Mouse (Mus musculus): ENCODE measurements around the gene Map3k6. TPM values are rescaled to one million over a fixed set of nuclear protein-coding genes. Genes with fewer than 3 reads are reported as not detected.

Map3k6 gene
- total RNA-seq (2021) = 1 to 10 TPM; 4.7 to 5.3 TPM

DNA sequence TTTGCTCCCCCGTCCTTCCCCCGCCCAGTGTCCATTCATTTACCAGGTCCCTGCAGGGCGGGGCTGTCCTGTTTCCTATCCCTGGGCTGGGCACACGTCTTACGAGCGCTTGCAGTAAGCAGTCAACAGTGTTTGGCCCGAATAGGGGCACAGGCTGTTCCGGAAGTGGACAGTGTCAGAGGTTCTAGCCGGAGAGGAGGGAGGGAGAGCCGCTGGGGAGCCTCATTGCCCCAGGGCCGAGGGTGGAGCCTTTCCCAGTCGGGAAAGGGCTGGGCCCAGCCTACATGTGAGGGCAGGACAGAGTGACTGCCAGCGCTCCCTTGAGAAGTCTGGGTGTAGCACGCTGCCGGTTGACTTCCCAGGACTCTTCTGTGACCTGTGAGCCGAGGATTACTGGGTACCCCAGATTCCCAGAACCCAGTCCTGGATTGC is at the start of gene Map3k6:
TSS of gene Map3k6 (plus strand) at position 329 of the 432 bp plus-strand sequence.
- intact Hi-C loops (cut with DNase I) = loop anchor here (2.0 kb wide), 1 partner anchor 36 kb away; the partner anchor contains the start of gene Tmem222

DNA sequence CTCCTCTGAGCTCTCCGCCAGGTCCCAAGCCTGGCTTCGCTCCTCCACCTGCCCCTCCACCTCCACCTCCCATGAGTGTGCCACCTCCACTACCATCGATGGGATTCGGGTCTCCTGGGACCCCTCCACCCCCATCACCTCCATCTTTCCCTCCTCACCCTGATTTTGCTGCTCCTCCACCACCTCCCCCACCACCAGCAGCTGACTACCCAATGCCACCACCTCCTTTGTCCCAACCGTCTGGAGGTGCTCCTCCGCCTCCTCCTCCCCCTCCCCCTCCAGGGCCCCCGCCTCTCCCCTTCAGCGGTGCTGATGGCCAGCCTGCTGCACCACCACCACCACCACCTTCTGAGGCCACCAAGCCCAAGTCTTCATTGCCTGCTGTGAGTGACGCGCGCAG is 46.1 kb upstream of the Map3k6 start:
- intact Hi-C loops (cut with DNase I) = no loop called here
- DNase-seq (ENCODE audit: low spot score in 2 of 2) = no peak

More for the DNA sequence above, at the start of gene Map3k6:
- no peak for DNase-seq (ENCODE audit: low spot score in 2 of 2)

DNA sequence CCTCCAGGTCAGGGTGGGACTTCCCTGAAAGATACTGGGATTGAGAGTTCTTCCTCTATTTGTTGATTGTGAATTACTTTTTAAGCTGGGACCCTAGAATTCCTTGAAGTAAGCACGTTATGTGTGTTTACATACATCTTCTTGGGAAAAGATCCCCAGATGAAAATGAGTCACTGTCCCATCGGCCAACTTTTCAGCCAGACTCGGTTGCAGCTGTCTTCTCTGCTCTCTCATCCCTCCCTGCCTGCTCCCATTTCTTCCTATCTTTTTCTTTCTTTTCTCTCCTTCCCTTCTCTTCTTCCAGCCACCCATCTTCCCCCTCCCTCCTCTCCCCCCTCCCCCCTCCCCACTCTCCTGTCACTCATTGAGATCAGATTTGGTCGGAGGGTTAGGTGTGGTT is 45.6 kb upstream of the Map3k6 start:
- intact Hi-C loops (cut with DNase I) = no loop called here
- DNase-seq (ENCODE audit: low spot score in 2 of 2) = no peak

DNA sequence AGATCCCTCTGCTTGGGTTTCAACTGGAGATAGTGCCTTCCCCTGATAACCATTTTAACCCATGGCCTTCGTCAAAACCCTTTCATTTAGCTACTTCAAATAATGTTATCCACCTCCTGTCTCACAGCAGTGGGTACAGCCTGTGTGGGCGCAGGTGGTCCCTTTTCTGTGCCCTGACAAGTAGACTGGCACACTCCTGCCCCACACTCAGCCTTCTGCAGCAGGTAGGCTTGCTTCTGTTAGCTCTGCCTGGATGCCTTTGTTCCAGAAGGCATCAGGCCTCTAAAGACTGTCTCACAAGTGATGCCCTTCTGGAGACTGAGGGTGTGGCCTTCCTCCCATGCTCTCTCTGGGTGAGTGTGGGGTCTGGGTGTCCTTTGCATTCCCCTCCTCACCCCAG is 44.5 kb upstream of the Map3k6 start:
- no peak for DNase-seq (ENCODE audit: low spot score in 2 of 2)
- intact Hi-C loops (cut with DNase I) = no loop called here

DNA sequence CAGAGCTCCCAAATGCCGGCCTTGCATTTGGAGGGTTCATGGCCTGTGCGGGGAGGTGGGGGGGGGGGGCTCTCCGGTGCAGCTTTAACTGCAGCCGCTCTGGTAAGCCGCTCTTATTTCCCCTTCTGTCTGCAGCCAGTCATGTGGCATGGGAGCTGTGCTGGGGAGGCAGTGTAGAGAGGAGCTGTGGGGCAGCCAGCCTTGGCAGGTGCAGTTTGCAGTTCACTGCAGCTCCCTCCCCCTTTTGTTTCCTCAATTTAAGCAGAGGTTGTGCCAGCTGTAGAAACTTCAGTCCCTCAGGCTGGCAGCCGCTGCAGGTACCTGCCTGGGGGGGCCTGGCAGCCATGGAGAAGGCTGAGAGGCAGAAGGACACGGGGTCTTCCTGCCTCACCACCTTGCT is 43.8 kb upstream of the Map3k6 start:
- no peak for DNase-seq (ENCODE audit: low spot score in 2 of 2)
- intact Hi-C loops (cut with DNase I) = no loop called here

DNA sequence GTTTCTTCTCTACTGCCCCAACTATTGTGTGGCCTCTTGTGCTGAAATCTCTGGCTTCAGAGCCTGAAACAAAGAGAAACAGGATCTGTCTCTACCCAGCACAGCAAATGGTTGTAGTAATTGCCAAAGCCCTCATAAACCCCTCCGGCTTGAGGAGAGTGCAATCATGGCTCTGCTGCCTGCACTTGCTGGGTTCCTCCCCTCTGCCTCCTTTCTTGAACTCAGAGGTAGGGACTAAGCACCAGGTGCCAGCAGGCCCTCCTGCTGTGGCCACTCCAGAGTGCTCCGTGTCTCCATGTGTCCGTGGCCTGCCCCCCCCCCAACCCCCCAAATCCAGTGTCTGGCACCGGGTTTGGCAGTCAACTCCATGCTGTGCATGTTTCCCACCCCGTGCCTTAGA is 43.3 kb upstream of the Map3k6 start:
- intact Hi-C loops (cut with DNase I) = no loop called here

DNA sequence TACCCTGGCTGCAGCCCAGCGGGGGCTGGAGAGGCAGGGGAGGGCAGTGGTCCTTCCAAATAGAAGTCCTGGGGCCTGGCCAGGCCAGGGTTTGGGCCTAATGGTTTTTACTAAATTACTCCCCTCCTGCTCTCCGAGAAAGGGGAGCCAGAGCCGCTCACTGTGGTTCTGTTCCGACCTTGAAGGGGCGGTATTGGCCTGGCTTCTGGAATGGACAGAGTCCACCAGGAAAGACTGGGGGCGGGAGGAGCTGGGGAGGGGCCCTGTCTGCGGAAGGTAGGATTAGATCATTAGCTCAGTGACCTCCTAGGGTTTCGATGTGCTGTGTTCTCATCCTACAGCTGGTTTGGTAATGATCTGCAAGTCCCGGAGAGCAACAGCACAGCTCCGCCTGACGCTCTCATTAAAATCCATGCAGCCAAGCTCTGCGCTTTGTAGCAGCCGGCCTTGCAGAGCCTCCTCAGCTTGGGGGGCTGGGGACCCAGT is 42.8 kb upstream of the Map3k6 start:
- intact Hi-C loops (cut with DNase I) = no loop called here
- DNase-seq (ENCODE audit: low spot score in 2 of 2) = no peak

More for the DNA sequence above, 43.3 kb upstream of the Map3k6 start:
- no peak for DNase-seq (ENCODE audit: low spot score in 2 of 2)

DNA sequence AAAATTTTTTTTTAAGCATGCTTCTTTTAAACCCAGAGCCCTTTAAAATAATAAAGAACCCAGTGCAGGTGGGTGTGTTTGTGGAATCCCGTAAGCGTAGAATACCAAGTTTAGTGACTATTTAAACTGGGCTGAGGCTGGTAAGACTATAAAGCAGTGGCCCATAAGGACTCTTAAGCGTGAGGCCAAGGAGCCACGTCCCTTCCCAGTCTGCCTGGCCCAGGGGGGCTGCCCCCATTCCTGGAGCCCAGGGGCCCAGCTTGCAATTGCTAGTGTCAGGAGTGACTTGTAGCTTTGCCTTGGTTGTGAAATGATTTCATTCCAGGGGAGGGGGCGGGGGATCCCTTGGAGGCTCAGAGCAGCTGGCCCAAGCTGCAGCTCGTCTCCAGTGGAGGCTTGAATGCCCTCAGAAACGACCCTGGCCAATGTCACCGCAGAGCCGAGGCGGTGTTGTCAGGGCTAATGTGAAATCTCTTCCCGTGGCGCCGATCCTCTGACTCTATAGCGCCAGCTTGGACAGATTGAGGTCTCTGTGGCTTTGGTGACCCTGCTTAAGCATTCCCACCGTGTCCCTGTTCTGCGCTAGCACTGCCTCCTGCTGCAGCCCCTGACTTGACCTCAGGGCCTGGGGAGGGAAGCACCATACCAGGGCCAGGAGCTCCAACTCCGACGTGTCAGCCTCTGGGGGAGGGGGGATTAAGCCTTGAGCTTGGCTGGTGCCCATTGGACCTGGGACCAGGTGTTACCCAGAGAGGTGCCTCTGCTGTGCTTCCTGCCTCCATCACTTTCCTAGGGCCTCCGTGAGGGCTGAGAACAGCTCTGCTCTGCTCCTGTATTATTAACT is 42.1 kb upstream of the Map3k6 start:
- intact Hi-C loops (cut with DNase I) = no loop called here

DNA sequence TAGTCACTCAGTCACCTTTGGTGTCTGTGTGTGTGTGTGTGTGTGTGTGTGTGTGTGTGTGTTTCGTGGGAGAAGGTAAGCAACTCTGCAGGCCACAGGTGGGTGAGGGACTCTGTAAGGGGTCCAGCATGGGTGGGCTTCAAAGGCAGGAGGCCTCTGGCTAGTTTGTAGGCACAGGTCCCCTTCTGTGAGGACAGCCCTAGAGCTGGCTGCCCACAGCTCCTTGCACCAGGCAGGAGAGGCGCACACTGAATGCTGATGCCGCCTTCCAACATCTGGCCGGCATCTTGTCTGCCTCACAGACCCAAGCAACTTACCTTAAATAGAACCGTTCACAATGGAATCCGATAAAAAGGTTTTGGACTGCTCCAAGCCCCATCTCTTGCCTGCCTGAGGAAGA is 40.9 kb upstream of the Map3k6 start:
- intact Hi-C loops (cut with DNase I) = loop anchor here (2.0 kb wide), 1 partner anchor 69 kb away; the partner anchor contains the start of gene Wasf2

More for the DNA sequence above, 42.1 kb upstream of the Map3k6 start:
- DNase-seq (ENCODE audit: low spot score in 2 of 2) = no peak

DNA sequence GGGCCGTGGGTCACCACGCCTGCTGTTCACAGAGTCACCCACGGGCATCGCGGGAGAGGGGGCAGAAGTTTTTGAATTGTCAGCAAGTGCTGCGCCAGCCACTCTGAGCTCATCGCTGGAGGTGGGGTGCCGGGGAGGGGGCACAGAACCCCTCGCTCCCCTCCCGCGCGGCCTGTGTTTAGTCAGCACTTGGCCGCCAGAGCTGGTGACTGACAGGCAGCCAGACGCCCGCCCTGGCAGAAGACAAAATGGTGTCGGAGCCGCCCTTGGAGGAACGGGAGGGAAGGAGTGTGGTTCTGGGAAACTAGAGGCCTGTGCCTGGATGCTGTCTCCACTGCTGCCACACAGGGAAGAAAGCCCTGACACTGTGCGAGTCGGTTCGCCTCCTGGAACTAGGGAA is 40.3 kb upstream of the Map3k6 start:
- intact Hi-C loops (cut with DNase I) = loop anchor here (2.0 kb wide), 1 partner anchor 70 kb away; the partner anchor contains the start of gene Wasf2
- peak in 1 of 2 experiments; percentile 75 for DNase-seq (ENCODE audit: low spot score in 2 of 2)

More for the DNA sequence above, 40.9 kb upstream of the Map3k6 start:
- DNase-seq (ENCODE audit: low spot score in 2 of 2) = no peak

DNA sequence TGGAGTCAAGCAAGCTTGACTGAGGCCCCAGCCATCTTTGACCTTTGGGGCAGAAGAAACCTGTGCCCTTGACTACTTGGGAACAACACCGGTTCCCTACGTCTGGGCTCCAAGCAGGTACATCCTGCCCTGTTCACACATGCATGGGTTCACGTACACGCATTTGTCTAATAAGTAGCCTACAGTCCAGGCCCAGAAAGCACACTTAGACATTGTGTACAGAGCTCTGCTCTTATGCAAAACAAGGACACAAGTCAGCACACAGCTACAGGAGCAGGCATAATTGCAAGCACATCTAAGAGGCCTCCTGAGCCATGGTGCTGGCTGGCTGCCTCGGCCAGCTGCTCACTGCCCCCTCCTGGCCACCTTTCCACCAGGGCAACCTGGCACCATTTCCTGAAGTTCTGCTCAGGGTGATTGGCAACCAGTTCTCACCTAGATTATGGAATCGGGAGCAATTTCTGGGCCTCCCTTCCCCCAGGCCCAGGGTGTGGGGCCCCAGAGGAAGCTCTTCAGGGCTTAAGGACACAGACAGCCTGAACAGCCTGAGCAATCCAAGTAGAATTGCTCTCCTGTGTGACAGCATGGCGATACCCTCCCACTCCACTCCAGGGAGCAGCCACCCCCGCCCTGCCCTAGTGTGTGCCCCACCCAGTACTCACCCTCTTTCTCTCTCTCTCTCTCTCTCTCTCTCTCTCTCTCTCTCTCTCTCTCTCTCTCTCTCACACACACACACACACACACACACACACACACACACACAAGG is 39.4 kb upstream of the Map3k6 start:
- intact Hi-C loops (cut with DNase I) = loop anchor here (2.0 kb wide), 1 partner anchor 70 kb away; the partner anchor contains the start of gene Wasf2
- DNase-seq (ENCODE audit: low spot score in 2 of 2) = peak; percentile 39 to 56

DNA sequence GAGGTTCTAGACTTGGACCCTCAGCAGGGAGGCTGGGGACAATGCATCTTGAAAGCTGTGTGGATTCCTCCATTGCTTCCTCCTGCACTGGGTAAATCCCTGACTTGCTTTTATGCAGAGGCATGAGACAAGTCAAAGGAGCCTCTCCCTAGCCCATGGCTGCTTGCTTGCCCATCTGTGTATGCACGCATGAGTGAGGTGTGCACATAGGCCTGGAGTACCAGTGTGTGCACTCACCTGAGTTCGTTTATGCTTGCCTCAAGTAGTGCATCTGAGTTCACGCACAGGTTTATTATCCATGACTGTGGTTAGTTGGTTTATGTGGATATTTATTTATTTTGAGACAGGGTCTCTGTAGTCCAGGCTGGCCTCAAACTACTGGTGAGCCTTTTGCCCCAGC is 38.4 kb upstream of the Map3k6 start:
- intact Hi-C loops (cut with DNase I) = no loop called here

DNA sequence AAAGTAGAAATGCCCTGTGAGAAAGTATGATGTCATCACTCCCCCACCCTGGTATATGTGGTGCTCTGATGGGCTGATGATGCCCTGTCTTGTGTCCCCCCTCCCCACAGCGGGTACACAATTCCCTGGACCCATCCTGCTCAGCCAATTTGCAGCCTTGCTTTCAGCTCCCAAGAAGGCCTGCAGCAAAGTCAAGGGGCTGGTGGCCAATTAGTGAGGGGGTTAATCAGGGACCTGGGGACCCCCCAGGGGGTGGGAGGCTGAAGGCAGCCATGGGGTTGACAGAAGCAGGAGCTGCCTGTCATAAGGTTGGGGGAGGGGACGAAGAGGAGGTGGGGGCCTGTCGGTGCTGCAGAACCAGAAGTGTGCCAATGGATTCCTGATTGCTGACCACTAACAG is 37.0 kb upstream of the Map3k6 start:
- intact Hi-C loops (cut with DNase I) = no loop called here
- no peak for DNase-seq (ENCODE audit: low spot score in 2 of 2)

More for the DNA sequence above, 38.4 kb upstream of the Map3k6 start:
- no peak for DNase-seq (ENCODE audit: low spot score in 2 of 2)

DNA sequence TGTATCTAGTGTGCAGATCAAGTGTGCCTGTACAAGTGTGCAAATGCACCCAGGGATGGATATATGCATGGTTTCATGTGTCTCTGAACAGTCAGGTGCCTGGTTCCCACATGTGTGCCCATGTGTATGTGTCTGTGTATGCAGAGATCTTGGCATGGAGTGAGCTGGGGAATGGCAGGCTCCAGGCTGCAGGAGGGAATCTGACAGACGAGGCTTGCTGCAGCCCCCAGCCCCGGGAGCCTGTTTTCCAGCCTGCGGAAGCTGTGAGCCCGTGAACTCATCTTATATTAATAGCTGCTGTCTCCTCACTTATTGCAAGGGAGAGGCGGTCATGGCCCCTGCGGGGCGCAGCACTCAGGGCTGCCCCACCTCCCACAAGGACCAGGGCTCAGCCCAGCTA is 36.2 kb upstream of the Map3k6 start:
- DNase-seq (ENCODE audit: low spot score in 2 of 2) = no peak
- intact Hi-C loops (cut with DNase I) = no loop called here

DNA sequence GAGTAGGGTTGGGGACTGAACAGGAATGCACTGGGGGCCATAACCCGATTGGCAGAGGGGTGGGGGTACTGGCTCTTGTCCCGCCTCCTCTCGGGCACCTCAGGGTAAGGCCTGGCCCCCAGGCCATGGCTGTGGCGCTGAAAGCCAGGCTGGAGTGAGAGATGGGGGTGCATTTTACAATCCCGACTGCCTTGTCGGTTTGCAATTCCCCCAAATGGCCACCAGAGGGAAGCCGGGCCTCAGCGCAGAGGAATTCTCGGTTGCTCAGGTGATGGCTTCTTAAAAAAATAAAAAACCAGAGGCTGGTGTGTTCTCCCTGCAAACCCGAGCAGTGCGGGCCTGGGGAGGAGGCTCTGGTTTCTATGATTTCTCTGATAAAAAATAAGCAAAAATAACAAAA is 31.3 kb upstream of the Map3k6 start:
- intact Hi-C loops (cut with DNase I) = loop anchor here (1.0 kb wide), 1 partner anchor 88 kb away; no protein-coding TSS in a partner anchor
- DNase-seq (ENCODE audit: low spot score in 2 of 2) = peak; percentile 53 to 73

DNA sequence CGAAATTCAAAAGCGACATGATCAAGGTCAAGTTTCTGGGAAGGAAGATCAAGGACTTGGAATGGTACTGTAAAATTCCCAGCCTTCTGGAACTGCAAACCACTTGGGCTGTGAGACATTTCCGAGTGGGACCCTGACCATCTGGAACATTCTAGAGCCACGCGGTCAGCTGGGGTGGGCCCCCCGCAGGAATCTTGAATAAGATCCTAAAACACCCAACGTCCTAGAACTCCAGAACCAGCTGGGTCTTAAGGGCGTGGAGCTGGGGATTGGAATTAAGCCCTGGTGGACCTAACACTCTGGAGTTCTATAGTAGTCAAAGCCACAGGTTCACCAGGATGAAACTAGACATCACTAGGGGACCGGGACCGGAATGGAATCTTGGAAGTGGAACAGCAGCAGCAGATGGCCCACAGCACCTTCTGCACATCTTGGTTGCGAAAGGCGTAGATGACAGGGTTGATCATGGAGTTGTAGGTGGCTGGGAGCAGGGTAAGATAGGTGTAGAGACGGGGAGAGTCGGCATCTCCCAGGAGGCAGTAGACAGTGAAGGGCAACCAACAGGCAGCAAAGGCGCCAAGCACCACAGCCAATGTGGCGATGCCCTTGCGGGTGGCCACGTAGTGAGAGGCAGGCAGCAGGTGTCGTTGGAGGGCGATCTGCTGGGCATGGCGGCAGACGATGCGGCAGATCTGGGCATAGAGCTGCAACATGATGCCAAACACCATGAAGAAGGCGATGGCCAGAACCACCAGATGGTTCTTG is 30.4 kb upstream of the Map3k6 start:
- intact Hi-C loops (cut with DNase I) = loop anchor here (5.0 kb wide), 1 partner anchor 268 kb away; no protein-coding TSS in a partner anchor
- DNase-seq (ENCODE audit: low spot score in 2 of 2) = no peak

DNA sequence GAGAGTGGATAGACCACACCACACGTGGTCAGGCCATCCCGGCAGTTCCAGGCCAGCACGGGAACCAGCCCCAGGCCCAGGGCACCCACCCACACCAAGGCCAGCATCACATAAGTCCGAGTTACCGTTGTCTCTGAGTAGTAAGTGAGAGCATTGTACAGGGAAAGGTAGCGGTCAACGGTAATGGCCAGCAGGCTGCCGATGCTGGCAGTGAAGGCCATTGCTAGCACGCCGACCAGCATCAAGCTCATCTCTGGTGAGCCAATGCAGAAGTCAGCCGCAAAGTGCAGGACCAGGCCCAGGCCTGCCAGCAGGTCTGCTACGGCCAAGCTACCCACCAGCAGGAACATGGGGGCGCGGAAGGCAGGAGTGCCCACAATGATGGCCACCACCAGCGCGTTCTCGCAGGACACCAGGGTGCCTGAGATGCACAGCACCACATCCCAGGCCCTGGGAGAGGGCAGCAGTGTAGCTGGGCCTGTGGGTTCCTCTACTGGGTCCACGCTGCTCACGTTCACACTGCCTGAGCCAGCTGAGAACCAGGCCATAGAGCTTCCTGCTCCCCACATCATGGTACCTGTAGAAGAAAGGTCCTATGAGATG is 29.7 kb upstream of the Map3k6 start:
- no peak for DNase-seq (ENCODE audit: low spot score in 2 of 2)
- intact Hi-C loops (cut with DNase I) = loop anchor here (5.0 kb wide), 1 partner anchor 269 kb away; no protein-coding TSS in a partner anchor

DNA sequence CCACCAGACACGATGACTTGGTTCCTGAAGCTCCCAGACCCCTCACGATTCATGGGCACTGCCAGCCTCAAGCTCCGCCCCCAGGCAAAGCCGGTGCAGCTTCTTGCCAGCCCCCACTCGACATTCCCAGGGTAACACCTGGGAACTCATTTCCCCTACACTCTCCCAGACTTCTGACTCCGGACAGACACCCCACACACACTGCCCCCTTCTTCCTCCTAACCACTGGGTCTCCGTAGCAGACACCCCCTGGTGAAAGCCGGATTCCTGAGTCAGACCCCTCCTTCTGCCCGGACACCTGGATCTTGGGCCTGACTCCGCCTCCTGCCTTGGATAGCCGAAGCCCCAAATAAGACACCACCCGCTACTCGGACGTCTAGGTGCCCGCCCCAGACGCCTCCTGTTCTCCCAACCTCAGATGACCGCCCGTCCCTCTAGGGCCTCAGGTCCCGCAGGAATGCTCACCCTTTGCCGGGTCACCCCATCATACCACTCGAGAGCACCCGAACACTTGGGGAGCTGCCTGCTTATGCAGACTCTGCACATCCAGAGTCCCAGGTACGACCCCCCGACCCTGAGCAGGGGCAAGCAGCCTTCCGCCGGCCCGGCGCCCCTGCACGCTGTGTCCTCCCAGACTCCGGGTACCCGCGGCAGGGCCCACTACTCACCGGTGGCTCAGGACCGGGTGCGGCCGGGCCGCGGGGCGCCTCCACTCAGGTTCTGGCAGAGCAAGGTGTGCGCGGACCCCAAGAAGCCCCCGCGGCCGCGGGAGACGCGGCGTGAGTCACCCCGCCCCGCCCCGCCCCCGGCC is 28.7 kb upstream of the Map3k6 start, which contains the start of the genes Cd164l2 and Gpr3:
TSS of gene Cd164l2 (plus strand) at position 381 of the 811 bp plus-strand sequence.
TSS of gene Gpr3 (minus strand) at position 786 of the 811 bp plus-strand sequence.
- peak in 1 of 2 experiments; percentile 70 for DNase-seq (ENCODE audit: low spot score in 2 of 2)
- intact Hi-C loops (cut with DNase I) = loop anchor here (2.0 to 5.0 kb wide), 2 partner anchors 203 to 270 kb away; no protein-coding TSS in a partner anchor
